Mouse (Mus musculus) layer of hippocampus, postnatal 14 days (tissue): ENCODE measurements around the gene Hist1h3e. TPM values are rescaled to one million over a fixed set of nuclear protein-coding genes. Genes with fewer than 3 reads are reported as not detected.
"Not testable (repeated sequence)": the region's sequence is repeated elsewhere in the genome, so short reads cannot be mapped to it uniquely, and the experiment has no call there.

Experiments
- DNase-seq, 2 experiments: peaks; one replicate each; pipeline ENCODE4 v3.0.0; 2021 to 2022; ENCODE audit warnings: low spot score in 2 of 2, mixed read lengths in 1 of 2
- long read RNA-seq, 2 experiments: library from polyadenylated mRNA; stranded (forward); transcript quantifications; one replicate each; pipeline ENCODE4 v2.0.0; 2021
- total RNA-seq, 2 experiments: library from RNA; stranded (reverse); gene quantifications; 2 replicates each; pipeline ENCODE4 v1.2.3; 2021

Gene Hist1h3e
- total RNA-seq = 10 to 100 TPM; 60.0 to 69.0 TPM
- long read RNA-seq, experiment 1 = 0 reads
- long read RNA-seq, experiment 2 = 0 reads

- DNase-seq = peak; percentile 96 to 98
These were observed at the start of gene Hist1h3e for GRCm38 (mm10) chr13:23561883-23562659. Gene Hist1h3e, minus strand, starts transcription at chr13:23562369.

GRCm38 (mm10) chr13:23611638-23612037 lies 49.5 kb upstream of the Hist1h3e start:
- no peak for DNase-seq

GRCm38 (mm10) chr13:23610393-23610792 lies 48.2 kb upstream of the Hist1h3e start:
- DNase-seq = no peak

GRCm38 (mm10) chr13:23609844-23610243 lies 47.7 kb upstream of the Hist1h3e start:
- no peak for DNase-seq

GRCm38 (mm10) chr13:23609209-23609608 lies 47.0 kb upstream of the Hist1h3e start:
- no peak for DNase-seq

- no peak for DNase-seq
These were observed 42.9 kb upstream of the Hist1h3e start for GRCm38 (mm10) chr13:23605052-23605451.

GRCm38 (mm10) chr13:23604452-23604851 lies 42.3 kb upstream of the Hist1h3e start:
- DNase-seq = no peak

- no peak for DNase-seq
These were observed 41.1 kb upstream of the Hist1h3e start for GRCm38 (mm10) chr13:23603182-23603699.

GRCm38 (mm10) chr13:23597957-23598356 lies 35.8 kb upstream of the Hist1h3e start:
- peak; percentile 65 to 79 for DNase-seq

GRCm38 (mm10) chr13:23595622-23596372 lies 33.6 kb upstream of the Hist1h3e start:
- no peak for DNase-seq

GRCm38 (mm10) chr13:23595185-23595584 lies 33.0 kb upstream of the Hist1h3e start:
- no peak for DNase-seq

GRCm38 (mm10) chr13:23593051-23593770 lies 31.0 kb upstream of the Hist1h3e start:
- no peak for DNase-seq

GRCm38 (mm10) chr13:23592614-23593013 lies 30.4 kb upstream of the Hist1h3e start:
- no peak for DNase-seq

- DNase-seq = not testable (repeated sequence)
These were observed 29.7 kb upstream of the Hist1h3e start for GRCm38 (mm10) chr13:23591886-23592285.

- DNase-seq = no peak
These were observed 29.0 kb upstream of the Hist1h3e start for GRCm38 (mm10) chr13:23591206-23591605.

- no peak for DNase-seq
These were observed 24.7 kb upstream of the Hist1h3e start for GRCm38 (mm10) chr13:23586940-23587225.

GRCm38 (mm10) chr13:23586099-23586939 lies 24.1 kb upstream of the Hist1h3e start:
- no peak for DNase-seq

GRCm38 (mm10) chr13:23585442-23586098 lies 23.4 kb upstream of the Hist1h3e start:
- peak; percentile 61 to 89 for DNase-seq

- DNase-seq = peak; percentile 68 to 71
These were observed 22.9 kb upstream of the Hist1h3e start for GRCm38 (mm10) chr13:23585029-23585441.

GRCm38 (mm10) chr13:23584331-23584730 lies 22.2 kb upstream of the Hist1h3e start:
- DNase-seq = no peak
